Mouse (Mus musculus) olfactory bulb, adult 2 months (tissue): ENCODE results near the gene Thrb.

Source experiments
- CTCF ChIP-seq: fragments of 200-500 bp; IDR thresholded peaks from 2 replicates; pipeline ENCODE4 v1.5.1; 2012; ENCODE audit warnings: low read depth, mild to moderate bottlenecking, low read length, moderate library complexity; ENCODE audit not compliant: insufficient read depth
- POLR2A ChIP-seq: fragments of 200-500 bp; IDR thresholded peaks from 2 replicates; pipeline ENCODE4 v1.6.1; 2012; ENCODE audit warnings: mild to moderate bottlenecking, low read depth, low read length, moderate library complexity; ENCODE audit not compliant: insufficient read depth

GRCm38 (mm10) chr14:17655084-17655483 lies 5.0 kb upstream of the Thrb start:
- TF ChIP-seq CTCF, result no peak
- TF ChIP-seq POLR2A, result no peak
